Mouse (Mus musculus): ENCODE results near the gene Tm9sf4.

GRCm38 (mm10) chr2:153161684-153162080 lies 579 bp downstream of the Tm9sf4 start:
- TF ChIP-seq CTCF (IDR thresholded peaks at IDR 0.05; ENCODE audit: low read depth): no peak
- TF ChIP-seq EP300 (IDR thresholded peaks at IDR 0.05; ENCODE audit: low read depth): no peak

Data from heart, postnatal 0 days (tissue).